Mouse (Mus musculus): ENCODE measurements around the gene Tas2r103. TPM values are rescaled to one million over a fixed set of nuclear protein-coding genes. Genes with fewer than 3 reads are reported as not detected.

Tas2r103 gene
- total RNA-seq (2023; ENCODE audit: inconsistent age) = not detected in 4 replicates

GRCm38 (mm10) chr6:133037001-133037400 is at the start of gene Tas2r103:
Tas2r103 (minus strand) TSS chr6:133037101.

DNA sequence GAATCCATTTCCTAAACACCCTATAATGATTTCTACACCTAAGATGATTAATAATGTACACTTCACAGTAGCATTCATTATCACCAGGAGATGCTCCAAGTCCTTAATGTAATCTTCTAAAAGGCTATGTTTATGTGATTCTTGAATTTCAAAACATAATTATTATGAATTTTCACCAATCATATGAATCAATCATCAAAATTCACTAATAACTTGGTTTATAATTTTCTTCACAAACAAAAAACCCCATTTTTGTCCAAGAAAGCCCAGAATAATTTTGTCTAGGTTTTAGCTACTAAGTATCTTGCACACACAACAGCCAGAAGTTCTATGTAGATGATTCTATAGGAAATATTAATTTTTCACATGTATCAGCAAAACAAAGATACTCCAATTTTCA is 18.8 kb upstream of the Tas2r103 start, which contains the start of gene Tas2r140:
Gene Tas2r140, minus strand, starts transcription at position 101 of the 400 bp plus-strand sequence.

Other genes starting within 250 kb of the Tas2r103 start
- gene Tas2r117, start 234.3 kb downstream of the Tas2r103 start, total RNA-seq (2023; ENCODE audit: inconsistent age) = not detected in 4 replicates
- not detected in 4 replicates for gene Tas2r123, start 190.0 kb downstream of the Tas2r103 start, total RNA-seq (2023; ENCODE audit: inconsistent age)
- gene Tas2r116, start 181.7 kb downstream of the Tas2r103 start, total RNA-seq (2023; ENCODE audit: inconsistent age) = not detected in 4 replicates
- gene Tas2r110, start 169.1 kb downstream of the Tas2r103 start, total RNA-seq (2023; ENCODE audit: inconsistent age) = not detected in 4 replicates
- gene Tas2r113, start 144.1 kb downstream of the Tas2r103 start, total RNA-seq (2023; ENCODE audit: inconsistent age) = not detected in 4 replicates
- gene Tas2r125, start 127.5 kb downstream of the Tas2r103 start, total RNA-seq (2023; ENCODE audit: inconsistent age) = not detected in 4 replicates
- gene Tas2r129, start 86.0 kb downstream of the Tas2r103 start, total RNA-seq (2023; ENCODE audit: inconsistent age) = not detected in 4 replicates
- not detected in 4 replicates for gene Tas2r131, start 79.2 kb downstream of the Tas2r103 start, total RNA-seq (2023; ENCODE audit: inconsistent age)
- not detected in 4 replicates for gene Tas2r109, start 56.1 kb downstream of the Tas2r103 start, total RNA-seq (2023; ENCODE audit: inconsistent age)
- not detected in 4 replicates for gene Tas2r140, start 18.7 kb upstream of the Tas2r103 start, total RNA-seq (2023; ENCODE audit: inconsistent age)
- 12.1 to 15.5 TPM (median 12.8 TPM) in 4 replicates for gene Smim10l1, start 67.8 kb upstream of the Tas2r103 start, total RNA-seq (2023; ENCODE audit: inconsistent age)

Measured in B cell, adult (primary cell).